Mouse (Mus musculus): ENCODE results near the gene Ace2. TPM values are rescaled to one million over a fixed set of nuclear protein-coding genes. Genes with fewer than 3 reads are reported as not detected.

Gene Ace2
- 15.6 and 16.2 TPM in 2 replicates for polyA plus RNA-seq (2015; fragmentation: Nextera tagmentation; extraction: Ambion mirVana)

DNA sequence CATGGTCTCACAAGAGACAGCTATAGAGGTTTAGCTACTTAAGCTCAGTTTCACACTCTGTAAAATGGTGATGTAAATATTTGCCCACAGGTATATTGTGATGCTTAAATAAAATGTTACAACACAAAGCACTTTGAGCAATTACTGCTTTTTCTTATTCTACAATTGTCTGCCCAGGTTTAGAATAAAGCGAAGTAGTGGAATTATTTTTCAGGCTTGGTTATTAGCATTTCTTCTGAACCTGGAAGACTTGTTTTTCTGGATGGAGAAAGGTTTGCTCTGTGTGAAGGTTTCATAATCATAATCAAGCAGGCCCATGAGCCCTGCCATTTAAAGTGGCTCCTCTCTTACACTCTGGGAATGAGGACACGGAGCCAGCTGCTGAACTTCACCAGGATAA is at the start of gene Ace2:
Ace2 (plus strand) TSS at position 301 of the 400 bp plus-strand sequence.
- Histone ChIP-seq H3K4me1 (no peaks in the 10 kb centered on the region), H3K4me3 (no peak within 1 kb of the TSS), H3K27me3 (0 out of 2 replicates have a peak, but pooled peaks cover 4% of the 10 kb centered on the region), H3K4me2 (no peak within 1 kb of the TSS), H3K36me3 (no peaks in the 10 kb centered on the region), H3K27ac (no peak within 1 kb of the TSS), H3K9me3 (no peaks in the 10 kb centered on the region), H3K9ac (no peak within 1 kb of the TSS)
- ATAC-seq (ENCODE audit: insufficient number of reproducible peaks, low FRiP score, low TSS enrichment, low read depth) = no peak
- WGBS = 83% methylated on average over 2 of the region's 2 CpGs

- ATAC-seq (ENCODE audit: insufficient number of reproducible peaks, low FRiP score, low TSS enrichment, low read depth) = no peak
- Histone ChIP-seq H3K27ac (no peak overlapping the region), H3K9me3 (no peaks in the 10 kb centered on the region), H3K27me3 (no peaks in the 10 kb centered on the region; the same call in 1 of the 2 replicates), H3K4me1 (no peaks in the 10 kb centered on the region), H3K4me3 (no peak overlapping the region), H3K4me2 (no peak overlapping the region), H3K36me3 (no peaks in the 10 kb centered on the region), H3K9ac (no peak overlapping the region)
- 84% methylated on average over 11 of the region's 11 CpGs for whole genome bisulfite sequencing
Observed at GRCm38 (mm10) chrX:164089916-164090315, 49.2 kb upstream of the Ace2 start.

DNA sequence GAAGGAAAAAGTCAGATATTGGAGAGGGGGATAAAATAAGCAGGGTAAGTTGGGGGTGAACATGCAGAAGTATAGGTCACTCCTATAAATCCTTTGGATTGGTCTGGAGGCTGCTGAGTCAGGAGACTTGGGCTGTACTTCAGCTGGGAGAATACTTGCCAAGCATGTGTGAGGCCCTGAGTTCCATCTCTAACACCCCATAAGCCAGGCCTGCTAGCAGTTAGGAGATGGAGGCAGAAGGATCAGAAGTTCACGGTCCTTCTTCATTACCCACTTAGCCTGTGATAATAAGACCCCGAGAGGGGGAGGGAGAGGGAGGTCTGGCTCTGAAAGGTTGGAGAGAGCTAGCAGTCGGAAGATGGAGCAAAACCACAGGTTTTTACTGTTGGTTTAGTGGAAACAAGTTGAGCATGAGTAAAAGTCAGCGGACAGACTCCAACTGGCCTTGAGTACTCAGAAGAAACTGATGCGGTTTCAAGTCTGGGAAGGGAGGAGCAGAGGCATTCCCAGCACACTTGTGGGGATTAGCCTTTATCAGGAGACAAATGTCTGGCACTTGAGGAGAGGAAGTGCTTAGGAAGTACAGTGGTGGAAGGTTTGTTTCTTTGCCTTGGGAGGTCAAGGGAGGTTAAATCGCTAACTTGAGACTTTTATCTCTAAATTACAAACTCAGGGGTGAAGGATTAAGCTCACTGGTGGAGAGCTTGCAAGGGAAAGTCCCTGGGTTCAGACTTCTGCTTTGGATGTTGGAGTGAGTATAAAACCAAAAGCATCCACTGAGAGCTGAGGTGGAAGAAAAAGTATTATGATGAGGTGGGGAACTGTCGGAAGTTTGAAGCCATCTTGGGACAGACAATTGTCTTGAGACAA is 46.6 kb upstream of the Ace2 start:
- ATAC-seq (ENCODE audit: insufficient number of reproducible peaks, low FRiP score, low TSS enrichment, low read depth) = no peak
- Histone ChIP-seq H3K4me3 (no peak overlapping the region), H3K4me1 (no peaks in the 10 kb centered on the region), H3K9ac (no peak overlapping the region), H3K36me3 (no peaks in the 10 kb centered on the region), H3K4me2 (no peak overlapping the region), H3K27me3 (peaks cover 5% of the 10 kb centered on the region; the same call in 1 of the 2 replicates), H3K27ac (no peak overlapping the region), H3K9me3 (no peaks in the 10 kb centered on the region)
- WGBS = 44% methylated on average over 7 of the region's 7 CpGs

DNA sequence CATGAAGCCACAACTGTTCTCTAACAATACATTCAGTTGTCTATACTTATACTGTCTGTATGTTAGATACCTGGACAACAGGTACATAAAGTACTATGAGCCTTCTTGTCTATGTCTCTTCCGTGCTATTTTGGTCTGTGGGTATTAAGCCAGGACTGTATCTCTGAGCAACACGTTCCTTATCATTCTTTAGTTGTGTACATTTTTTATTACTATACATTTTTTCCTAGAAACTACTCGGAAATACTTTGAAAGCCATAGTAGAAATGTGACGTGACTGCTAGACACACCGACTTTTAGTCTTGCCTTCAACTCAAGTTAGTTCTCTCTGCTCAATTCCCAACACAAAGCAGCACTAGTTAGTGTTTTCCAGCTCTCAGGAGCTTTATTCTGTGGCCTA is 45.7 kb upstream of the Ace2 start:
- Histone ChIP-seq H3K27me3 (peaks cover 5% of the 10 kb centered on the region; the same call in 1 of the 2 replicates), H3K4me1 (no peaks in the 10 kb centered on the region), H3K9me3 (no peaks in the 10 kb centered on the region), H3K27ac (no peak overlapping the region), H3K4me3 (no peak overlapping the region), H3K4me2 (no peak overlapping the region), H3K9ac (no peak overlapping the region), H3K36me3 (no peaks in the 10 kb centered on the region)
- 86% methylated on average over 5 of the region's 5 CpGs for WGBS
- no peak for ATAC-seq (ENCODE audit: insufficient number of reproducible peaks, low FRiP score, low TSS enrichment, low read depth)

GRCm38 (mm10) chrX:164095838-164096237 is 43.3 kb upstream of the Ace2 start:
- Histone ChIP-seq H3K9ac (no peak overlapping the region), H3K27me3 (peaks cover 5% of the 10 kb centered on the region; the same call in 1 of the 2 replicates), H3K4me1 (no peaks in the 10 kb centered on the region), H3K27ac (no peak overlapping the region), H3K4me2 (no peak overlapping the region), H3K4me3 (no peak overlapping the region), H3K9me3 (no peaks in the 10 kb centered on the region), H3K36me3 (no peaks in the 10 kb centered on the region)
- ATAC-seq (ENCODE audit: insufficient number of reproducible peaks, low FRiP score, low TSS enrichment, low read depth) = no peak
- 80% methylated on average over 2 of the region's 2 CpGs for WGBS

DNA sequence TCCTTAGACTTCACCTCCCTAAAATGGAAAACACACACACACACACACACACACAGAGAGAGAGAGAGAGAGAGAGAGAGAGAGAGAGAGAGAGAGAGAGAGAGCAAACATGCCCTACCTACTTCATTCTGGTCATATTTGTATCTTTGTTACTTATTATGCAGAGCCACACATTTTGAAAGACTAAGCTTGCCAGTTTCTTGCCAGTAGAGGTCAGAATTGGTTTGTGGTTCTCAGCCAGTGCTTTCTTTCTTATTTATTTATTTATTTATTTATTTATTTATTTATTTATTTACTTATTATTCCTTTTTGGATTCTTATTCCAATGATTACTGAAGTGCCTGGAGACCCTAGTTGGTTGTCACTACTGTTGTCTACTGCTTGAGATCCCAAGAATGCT is 37.6 kb upstream of the Ace2 start:
- no peaks in the 10 kb centered on the region for H3K4me1 ChIP-seq
- no peak overlapping the region for H3K4me3 ChIP-seq
- H3K36me3 ChIP-seq = no peaks in the 10 kb centered on the region
- 0 out of 2 replicates have a peak, but pooled peaks cover 7% of the 10 kb centered on the region for H3K27me3 ChIP-seq
- no peak for ATAC-seq (ENCODE audit: insufficient number of reproducible peaks, low FRiP score, low TSS enrichment, low read depth)
- no peaks in the 10 kb centered on the region for H3K9me3 ChIP-seq
- no peak overlapping the region for H3K27ac ChIP-seq
- H3K4me2 ChIP-seq = no peak overlapping the region
- H3K9ac ChIP-seq = no peak overlapping the region

- Histone ChIP-seq H3K27ac (no peak overlapping the region), H3K4me1 (no peaks in the 10 kb centered on the region), H3K36me3 (no peaks in the 10 kb centered on the region), H3K4me3 (no peak overlapping the region), H3K4me2 (no peak overlapping the region), H3K27me3 (0 out of 2 replicates have a peak, but pooled peaks cover 7% of the 10 kb centered on the region), H3K9me3 (no peaks in the 10 kb centered on the region), H3K9ac (no peak overlapping the region)
- ATAC-seq (ENCODE audit: insufficient number of reproducible peaks, low FRiP score, low TSS enrichment, low read depth) = no peak
- WGBS = 88% methylated on average over 7 of the region's 7 CpGs
Observed at GRCm38 (mm10) chrX:164102198-164102597, 36.9 kb upstream of the Ace2 start.

GRCm38 (mm10) chrX:164102656-164103055 is 36.5 kb upstream of the Ace2 start:
- 74% methylated on average over 6 of the region's 6 CpGs for WGBS
- no peaks in the 10 kb centered on the region for H3K9me3 ChIP-seq
- H3K36me3 ChIP-seq = no peaks in the 10 kb centered on the region
- H3K27me3 ChIP-seq = 0 out of 2 replicates have a peak, but pooled peaks cover 7% of the 10 kb centered on the region
- ATAC-seq (ENCODE audit: insufficient number of reproducible peaks, low FRiP score, low TSS enrichment, low read depth) = no peak
- H3K4me2 ChIP-seq = no peak overlapping the region
- H3K4me3 ChIP-seq = no peak overlapping the region
- H3K4me1 ChIP-seq = no peaks in the 10 kb centered on the region
- H3K9ac ChIP-seq = no peak overlapping the region
- no peak overlapping the region for H3K27ac ChIP-seq

GRCm38 (mm10) chrX:164111146-164111545 is 28.0 kb upstream of the Ace2 start:
- Histone ChIP-seq H3K4me3 (no peak overlapping the region), H3K9ac (no peak overlapping the region), H3K27ac (no peak overlapping the region), H3K27me3 (0 out of 2 replicates have a peak, but pooled peaks cover 6% of the 10 kb centered on the region), H3K4me1 (no peaks in the 10 kb centered on the region), H3K4me2 (no peak overlapping the region), H3K36me3 (no peaks in the 10 kb centered on the region), H3K9me3 (no peaks in the 10 kb centered on the region)
- WGBS = 66% methylated on average over 3 of the region's 3 CpGs
- ATAC-seq (ENCODE audit: insufficient number of reproducible peaks, low FRiP score, low TSS enrichment, low read depth) = no peak

GRCm38 (mm10) chrX:164113744-164114143 is 25.4 kb upstream of the Ace2 start:
- ATAC-seq (ENCODE audit: insufficient number of reproducible peaks, low FRiP score, low TSS enrichment, low read depth) = no peak
- Histone ChIP-seq H3K27ac (no peak overlapping the region), H3K9ac (no peak overlapping the region), H3K27me3 (0 out of 2 replicates have a peak, but pooled peaks cover 6% of the 10 kb centered on the region), H3K4me1 (no peaks in the 10 kb centered on the region), H3K36me3 (no peaks in the 10 kb centered on the region), H3K9me3 (no peaks in the 10 kb centered on the region), H3K4me3 (no peak overlapping the region), H3K4me2 (no peak overlapping the region)
- WGBS = 88% methylated on average over 6 of the region's 6 CpGs

GRCm38 (mm10) chrX:164123942-164124341 is 15.2 kb upstream of the Ace2 start:
- no peak overlapping the region for H3K4me2 ChIP-seq
- no peaks in the 10 kb centered on the region for H3K9me3 ChIP-seq
- no peak overlapping the region for H3K4me3 ChIP-seq
- H3K4me1 ChIP-seq = no peaks in the 10 kb centered on the region
- no peak for ATAC-seq (ENCODE audit: insufficient number of reproducible peaks, low FRiP score, low TSS enrichment, low read depth)
- H3K9ac ChIP-seq = no peak overlapping the region
- H3K36me3 ChIP-seq = no peaks in the 10 kb centered on the region
- no peaks in the 10 kb centered on the region; the same call in 1 of the 2 replicates for H3K27me3 ChIP-seq
- WGBS = 85% methylated on average over 3 of the region's 3 CpGs
- H3K27ac ChIP-seq = no peak overlapping the region

DNA sequence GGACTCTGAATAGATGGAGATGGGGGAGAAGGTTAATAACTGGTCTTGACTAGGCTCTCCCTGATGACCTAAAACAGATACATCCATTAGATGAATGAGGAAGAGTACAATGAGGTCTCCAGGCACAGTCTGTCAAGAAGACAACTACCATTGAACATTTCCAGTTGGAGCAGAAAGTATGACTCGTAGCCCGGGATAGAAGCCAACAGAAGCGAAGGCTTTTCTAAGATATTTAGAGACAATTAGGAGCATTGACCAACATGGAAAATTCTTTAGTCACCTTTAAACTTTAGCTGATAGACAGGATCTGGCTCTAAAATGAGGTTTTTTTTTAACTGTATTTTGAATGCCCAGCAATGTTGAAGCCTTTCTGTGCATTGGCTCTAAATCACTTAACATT is 5.6 kb upstream of the Ace2 start:
- no peak for ATAC-seq (ENCODE audit: insufficient number of reproducible peaks, low FRiP score, low TSS enrichment, low read depth)
- Histone ChIP-seq H3K9me3 (no peaks in the 10 kb centered on the region), H3K27me3 (0 out of 2 replicates have a peak, but pooled peaks cover 3% of the 10 kb centered on the region), H3K9ac (no peak overlapping the region), H3K27ac (no peak overlapping the region), H3K4me3 (no peak overlapping the region), H3K4me1 (no peaks in the 10 kb centered on the region), H3K36me3 (no peaks in the 10 kb centered on the region), H3K4me2 (no peak overlapping the region)
- 92% methylated on average over 3 of the region's 3 CpGs for WGBS

Measured in limb, embryonic 15.5 days (tissue).